Mouse (Mus musculus) hematopoietic stem cell, adult 5-6 weeks (primary cell): ENCODE results near the gene Sirt1. TPM values are rescaled to one million over a fixed set of nuclear protein-coding genes. Genes with fewer than 3 reads are reported as not detected.
A peak's percentile ranks its signal among the peaks of the same experiment; 100 is the strongest.
"Not testable (repeated sequence)": the region's sequence is repeated elsewhere in the genome, so short reads cannot be mapped to it uniquely, and the experiment has no call there.

Experiments used
- ATAC-seq, 2 experiments: fragments of 125-278 bp in 1 of 2; replicated peaks in 1 of 2; 2 replicates each; pipeline ENCODE4 v1.8.0; 2016 to 2017; ENCODE audit warnings: inconsistent platforms in 2 of 2, mild to moderate bottlenecking in 2 of 2, moderate number of reproducible peaks in 2 of 2, low read depth in 1 of 2, moderate TSS enrichment in 1 of 2; ENCODE audit not compliant: low FRiP score in 2 of 2, poor library complexity in 2 of 2, severe bottlenecking in 2 of 2, insufficient read depth in 1 of 2, low TSS enrichment in 1 of 2
- total RNA-seq: library from RNA; stranded (forward); fragments of 172-1452, 232-1000 nt; gene quantifications from 2 replicates; pipeline ENCODE4 v1.2.3, GENCODE M21; 2017

Sirt1 gene
- total RNA-seq, 1 experiment from 2014 or later, result 47.6 TPM

GRCm38 (mm10) chr10:63403636-63404035 is 22.1 kb upstream of the Sirt1 start:
- no peak for ATAC-seq

- ATAC-seq, result no peak
Measured at GRCm38 (mm10) chr10:63402731-63403504, 21.4 kb upstream of the Sirt1 start.

GRCm38 (mm10) chr10:63396963-63397362 is 15.5 kb upstream of the Sirt1 start:
- ATAC-seq, result no peak

- no peak for ATAC-seq
Measured at GRCm38 (mm10) chr10:63388948-63389347, 7.4 kb upstream of the Sirt1 start.

- no peak for ATAC-seq
Measured at GRCm38 (mm10) chr10:63386991-63387390, 5.5 kb upstream of the Sirt1 start.

GRCm38 (mm10) chr10:63386444-63386843 is 4.9 kb upstream of the Sirt1 start:
- peak; percentile 62 to 74 for ATAC-seq

- not testable (repeated sequence) for ATAC-seq
Measured at GRCm38 (mm10) chr10:63385897-63386296, 4.4 kb upstream of the Sirt1 start.

GRCm38 (mm10) chr10:63382372-63383279 is 1.1 kb upstream of the Sirt1 start, which contains the start of gene Dnajc12:
Gene Dnajc12 (plus strand): TSS chr10:63382443.
- ATAC-seq, result peak; percentile 93 to 95

GRCm38 (mm10) chr10:63378948-63379680 is 2.4 kb downstream of the Sirt1 start:
- ATAC-seq, result no peak

GRCm38 (mm10) chr10:63377468-63377867 is 4.0 kb downstream of the Sirt1 start:
- ATAC-seq, result peak; percentile 51 to 70; a peak in 2 of 4 replicates

- no peak for ATAC-seq
Measured at GRCm38 (mm10) chr10:63376303-63376702, 5.2 kb downstream of the Sirt1 start.

GRCm38 (mm10) chr10:63368041-63368440 is 13.5 kb downstream of the Sirt1 start:
- ATAC-seq, result no peak

GRCm38 (mm10) chr10:63367386-63367785 is 14.1 kb downstream of the Sirt1 start:
- ATAC-seq, result no peak

- no peak for ATAC-seq
Measured at GRCm38 (mm10) chr10:63365918-63366455, 15.5 kb downstream of the Sirt1 start.

- ATAC-seq, result no peak
Measured at GRCm38 (mm10) chr10:63360502-63360901, 21.0 kb downstream of the Sirt1 start.

GRCm38 (mm10) chr10:63352111-63352510 is 29.4 kb downstream of the Sirt1 start:
- ATAC-seq, result no peak

GRCm38 (mm10) chr10:63351099-63351498 is 30.4 kb downstream of the Sirt1 start:
- not testable (repeated sequence) for ATAC-seq
